Comparison of ENCODE assay signal across 17 mouse cellular contexts in genomic region chr13:26387861-26388621, GRCm38 (mm10).
DNase-seq lines count a peak whose midpoint lies in the region; ATAC-seq and TF ChIP-seq lines count a peak whose summit lies in the region.
"Had no signal": no experiment of that assay in that cellular context is flagged by ENCODE, and none has a peak within 500 bp of the region (broad histone marks: within the 10 kb centered on the region; RNA-seq: fewer than 3 reads in every experiment).

No protein-coding gene starts in this region.

- H3K27ac ChIP-seq in forebrain, embryonic 13.5 days = no peak overlapping the region
- no peak overlapping the region for H3K27ac ChIP-seq in forebrain, embryonic 10.5 days
- no peak overlapping the region for H3K27ac ChIP-seq in kidney, embryonic 16.5 days (ENCODE audit: low read length)
- no peak overlapping the region for H3K27ac ChIP-seq in stomach, embryonic 15.5 days
- H3K27ac ChIP-seq in stomach, postnatal 0 days (replicated peaks) = no peak overlapping the region
- H3K27ac ChIP-seq: heart, embryonic 15.5 days; limb, embryonic 13.5 days; neural tube, embryonic 13.5 days had no signal

- no peaks in the 10 kb centered on the region for H3K36me3 ChIP-seq in forebrain, embryonic 13.5 days (ENCODE audit: poor library complexity, severe bottlenecking)
- H3K36me3 ChIP-seq in forebrain, embryonic 10.5 days (replicated peaks) = no peaks in the 10 kb centered on the region
- no peaks in the 10 kb centered on the region for H3K36me3 ChIP-seq in kidney, embryonic 16.5 days (ENCODE audit: insufficient read depth, low read length)
- H3K36me3 ChIP-seq in stomach, embryonic 15.5 days = no peaks in the 10 kb centered on the region
- no peaks in the 10 kb centered on the region for H3K36me3 ChIP-seq in stomach, postnatal 0 days (ENCODE audit: control insufficient read depth, insufficient read depth, low read length)
- H3K36me3 ChIP-seq: heart, embryonic 15.5 days; limb, embryonic 13.5 days; neural tube, embryonic 13.5 days had no signal

- 90% methylated on average over 7 of the region's 7 CpGs for WGBS in forebrain, embryonic 13.5 days
- WGBS in forebrain, embryonic 10.5 days = 93% methylated on average over 7 of the region's 7 CpGs
- WGBS in kidney, embryonic 16.5 days = 92% methylated on average over 7 of the region's 7 CpGs
- WGBS in stomach, embryonic 15.5 days = 84% methylated on average over 7 of the region's 7 CpGs
- WGBS in stomach, postnatal 0 days = 85% methylated on average over 7 of the region's 7 CpGs

- ATAC-seq in forebrain, embryonic 13.5 days = peak; percentile 30; the same call in 1 of the 2 replicates
- ATAC-seq in kidney, embryonic 16.5 days (ENCODE audit: low FRiP score, low TSS enrichment) = peak; percentile 54; the same call in 1 of the 2 replicates
- 0 out of 2 replicates have a peak, but pooled peaks have one; percentile 43 for ATAC-seq in stomach, embryonic 15.5 days (ENCODE audit: insufficient read depth, low FRiP score, low read depth)
- ATAC-seq in stomach, postnatal 0 days (ENCODE audit: low FRiP score, low TSS enrichment) = no peak
- ATAC-seq in megakaryocyte progenitor cell, adult 5-6 weeks (replicated peaks; ENCODE audit: poor library complexity) = no peak
- ATAC-seq: activated CD4-positive, CD25-positive, alpha-beta regulatory T cell, adult 4 months; lung, postnatal 0 days had no signal

- no peak overlapping the region for H3K4me2 ChIP-seq in forebrain, embryonic 13.5 days
- H3K4me2 ChIP-seq in kidney, embryonic 16.5 days (replicated peaks; ENCODE audit: low read depth, low read length) = no peak overlapping the region
- no peak overlapping the region for H3K4me2 ChIP-seq in stomach, embryonic 15.5 days
- H3K4me2 ChIP-seq in stomach, postnatal 0 days (replicated peaks; ENCODE audit: low read depth) = no peak overlapping the region
- H3K4me2 ChIP-seq: heart, embryonic 15.5 days; limb, embryonic 13.5 days; neural tube, embryonic 13.5 days had no signal

- no peak overlapping the region for H3K9ac ChIP-seq in forebrain, embryonic 13.5 days
- H3K9ac ChIP-seq in kidney, embryonic 16.5 days (replicated peaks; ENCODE audit: low read length) = no peak overlapping the region
- H3K9ac ChIP-seq in stomach, embryonic 15.5 days = no peak overlapping the region
- H3K9ac ChIP-seq in stomach, postnatal 0 days (ENCODE audit: low read length) = no peak overlapping the region
- H3K9ac ChIP-seq: heart, embryonic 15.5 days; limb, embryonic 13.5 days; neural tube, embryonic 13.5 days had no signal

- no peaks in the 10 kb centered on the region for H3K27me3 ChIP-seq in forebrain, embryonic 13.5 days
- no peaks in the 10 kb centered on the region for H3K27me3 ChIP-seq in forebrain, embryonic 10.5 days (ENCODE audit: poor library complexity, severe bottlenecking)
- no peaks in the 10 kb centered on the region for H3K27me3 ChIP-seq in kidney, embryonic 16.5 days (ENCODE audit: insufficient read depth, low read length)
- no peaks in the 10 kb centered on the region for H3K27me3 ChIP-seq in stomach, embryonic 15.5 days (replicated peaks)
- no peaks in the 10 kb centered on the region for H3K27me3 ChIP-seq in stomach, postnatal 0 days (ENCODE audit: control insufficient read depth, insufficient read depth, low read length)
- H3K27me3 ChIP-seq: heart, embryonic 15.5 days; limb, embryonic 13.5 days; neural tube, embryonic 13.5 days had no signal

- TF ChIP-seq CTCF in stomach, postnatal 0 days (IDR thresholded peaks at IDR 0.05; ENCODE audit: low read depth) = no peak

- H3K4me1 ChIP-seq in forebrain, embryonic 13.5 days = no peaks in the 10 kb centered on the region
- no peaks in the 10 kb centered on the region for H3K4me1 ChIP-seq in forebrain, embryonic 10.5 days
- no peaks in the 10 kb centered on the region for H3K4me1 ChIP-seq in kidney, embryonic 16.5 days (ENCODE audit: insufficient read depth, low read length)
- no peaks in the 10 kb centered on the region for H3K4me1 ChIP-seq in stomach, embryonic 15.5 days
- H3K4me1 ChIP-seq in stomach, postnatal 0 days (replicated peaks; ENCODE audit: control insufficient read depth, insufficient read depth) = no peaks in the 10 kb centered on the region
- H3K4me1 ChIP-seq: heart, embryonic 15.5 days; neural tube, embryonic 13.5 days had no signal

- intact Hi-C loops in gastrocnemius, postnatal 36 days (cut with DNase I) = no loop called here

- no peaks in the 10 kb centered on the region for H3K9me3 ChIP-seq in forebrain, embryonic 13.5 days (replicated peaks)
- H3K9me3 ChIP-seq in forebrain, embryonic 10.5 days = no peaks in the 10 kb centered on the region
- no peaks in the 10 kb centered on the region for H3K9me3 ChIP-seq in kidney, embryonic 16.5 days (ENCODE audit: low read length)
- H3K9me3 ChIP-seq in stomach, embryonic 15.5 days = no peaks in the 10 kb centered on the region
- H3K9me3 ChIP-seq in stomach, postnatal 0 days (ENCODE audit: control insufficient read depth, low read length) = no peaks in the 10 kb centered on the region
- H3K9me3 ChIP-seq: heart, embryonic 15.5 days; limb, embryonic 13.5 days; neural tube, embryonic 13.5 days had no signal

- no peak for DNase-seq in forebrain, embryonic 10.5 days (ENCODE audit: extremely low spot score, low spot score)
- no peak for DNase-seq in kidney, adult 8-10 months
- no peak for DNase-seq in stomach, postnatal 0 days (ENCODE audit: low spot score)
- DNase-seq in gastrocnemius, postnatal 36 days = no peak
- DNase-seq: adrenal gland, postnatal 36 days; cerebellum, adult 9-10 months; spleen, adult 18-20 months; thymus, postnatal 25 days had no signal

- no peak for TF ChIP-seq EP300 in stomach, postnatal 0 days (optimal IDR thresholded peaks at IDR 0.05)

- H3K4me3 ChIP-seq in forebrain, embryonic 13.5 days = no peak overlapping the region
- no peak overlapping the region for H3K4me3 ChIP-seq in forebrain, embryonic 10.5 days
- no peak overlapping the region for H3K4me3 ChIP-seq in kidney, embryonic 16.5 days (ENCODE audit: low read length)
- no peak overlapping the region for H3K4me3 ChIP-seq in stomach, embryonic 15.5 days (replicated peaks)
- H3K4me3 ChIP-seq in stomach, postnatal 0 days (ENCODE audit: low read depth, low read length) = no peak overlapping the region
- H3K4me3 ChIP-seq: heart, embryonic 15.5 days; limb, embryonic 13.5 days; neural tube, embryonic 13.5 days had no signal

Comparison
In these comparisons a context has a peak if more than half of its experiments do, and no peak if none do; other contexts are left out.
1. ATAC-seq: peak in forebrain, embryonic 13.5 days (single experiment), kidney, embryonic 16.5 days (single experiment) and stomach, embryonic 15.5 days (single experiment); none in stomach, postnatal 0 days (single experiment) and megakaryocyte progenitor cell, adult 5-6 weeks (single experiment).